ENCODE assay signal across 28 mouse cellular contexts in the genomic region with DNA sequence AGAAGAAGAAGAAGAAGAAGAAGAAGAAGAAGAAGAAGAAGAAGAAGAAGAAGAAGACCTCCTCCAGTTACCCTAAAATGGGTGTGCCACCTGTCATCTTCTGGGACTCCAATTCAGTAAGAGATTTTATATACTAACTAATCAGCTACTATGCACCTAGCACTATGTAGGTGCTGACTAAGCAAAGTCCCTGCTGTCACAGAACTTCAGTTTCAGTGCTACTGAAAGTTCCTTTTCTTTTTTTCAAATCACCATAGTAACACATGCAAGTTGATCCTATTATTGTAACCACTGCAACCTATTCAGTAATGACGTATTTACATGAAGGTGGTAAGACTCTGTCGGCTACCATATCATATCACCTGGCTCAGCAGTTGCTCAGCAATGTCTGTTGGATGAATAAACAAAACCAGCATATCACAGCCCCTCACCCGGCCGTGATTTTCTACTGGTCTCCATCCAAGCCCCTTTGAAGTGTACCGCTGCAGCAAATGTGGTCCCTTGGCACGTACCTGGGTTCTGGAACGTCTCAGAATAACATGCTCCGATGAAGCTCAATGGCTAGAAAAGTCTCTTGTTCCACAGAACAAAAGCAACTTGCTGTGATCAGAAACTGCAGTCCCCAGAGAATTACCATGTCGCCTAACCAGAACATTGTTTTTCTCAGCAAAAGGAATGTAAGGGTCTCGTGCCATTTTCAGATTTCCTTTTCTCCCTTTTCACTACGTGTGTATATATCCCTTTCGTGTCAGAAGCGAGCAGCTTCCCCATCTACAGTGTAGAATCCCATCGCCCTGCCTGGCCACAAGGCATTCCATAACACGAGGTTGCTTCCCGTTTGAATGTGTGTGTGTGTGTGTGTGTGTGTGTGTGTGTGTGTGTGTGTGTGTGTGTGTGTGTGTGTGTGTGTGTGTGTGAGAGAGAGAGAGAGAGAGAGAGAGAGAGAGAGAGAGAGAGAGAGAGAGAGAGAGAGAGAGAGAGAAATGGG. TPM values are rescaled to one million over a fixed set of nuclear protein-coding genes. Genes with fewer than 3 reads are reported as not detected.
A peak's percentile ranks its signal among the peaks of the same experiment; 100 is the strongest.
DNase-seq lines count a peak whose midpoint lies in the region; ATAC-seq and TF ChIP-seq lines count a peak whose summit lies in the region.
"Had no signal": no experiment of that assay in that cellular context is flagged by ENCODE, and none has a peak within 500 bp of the region (broad histone marks: within the 10 kb centered on the region; RNA-seq: fewer than 3 reads in every experiment).

No protein-coding gene starts in this region.

- WGBS in midbrain, embryonic 15.5 days = 32% methylated on average over 16 of the region's 16 CpGs
- WGBS in midbrain, embryonic 10.5 days = 64% methylated on average over 16 of the region's 16 CpGs
- 61% methylated on average over 16 of the region's 16 CpGs for WGBS in embryonic facial prominence, embryonic 15.5 days
- 12% methylated on average over 16 of the region's 16 CpGs for WGBS in forebrain, embryonic 14.5 days
- WGBS in kidney, embryonic 14.5 days = 73% methylated on average over 16 of the region's 16 CpGs

- ATAC-seq in midbrain, embryonic 15.5 days (replicated peaks) = peak; percentile 48; the same call in 1 of the 2 replicates
- ATAC-seq in embryonic facial prominence, embryonic 15.5 days (ENCODE audit: insufficient number of reproducible peaks, low FRiP score, low TSS enrichment, low read depth) = peak; percentile 46
- ATAC-seq in forebrain, embryonic 14.5 days = peak; percentile 60
- ATAC-seq in kidney, embryonic 14.5 days (ENCODE audit: low FRiP score, low TSS enrichment) = no peak

- TF ChIP-seq CTCF in layer of hippocampus, adult 2 months (conservative IDR thresholded peaks at IDR 0.05) = no peak

- H3K27ac ChIP-seq in midbrain, embryonic 15.5 days = no peak overlapping the region
- H3K27ac ChIP-seq in midbrain, embryonic 10.5 days (replicated peaks) = no peak overlapping the region
- no peak overlapping the region for H3K27ac ChIP-seq in embryonic facial prominence, embryonic 15.5 days (replicated peaks)
- no peak overlapping the region for H3K27ac ChIP-seq in forebrain, embryonic 14.5 days (ENCODE audit: low read depth, low read length)
- no peak overlapping the region for H3K27ac ChIP-seq in kidney, embryonic 14.5 days (ENCODE audit: low read depth, low read length)
- H3K27ac ChIP-seq in layer of hippocampus, adult 2 months = no peak overlapping the region
- H3K27ac ChIP-seq: gastrocnemius, adult 2 months; heart, embryonic 15.5 days; left cerebral cortex, adult 2 months; liver, embryonic 15.5 days; lung, embryonic 15.5 days; neural tube, embryonic 12.5 days had no signal

- no peak for DNase-seq in midbrain, embryonic 10.5 days (ENCODE audit: low spot score)
- DNase-seq in forebrain, embryonic 14.5 days (ENCODE audit: low spot score) = peak; percentile 67
- DNase-seq in B cell, adult 2 months = no peak
- DNase-seq in layer of hippocampus, adult 2 months (ENCODE audit: low spot score in 2 of 2) = no peak
- DNase-seq: adrenal gland, postnatal 25 days; cerebellum, adult 11 months; cerebellum, adult 9-11 months; gastrocnemius, adult 2 months; heart, postnatal 36 days; kidney, adult 11 months; left cerebral cortex, postnatal 4 days; liver; lung, postnatal 4 days; retina, postnatal 1 day; right cerebral cortex, postnatal 25 days; spleen, adult 18-20 months; thymus, adult 2 months; thymus, postnatal 4 days had no signal

- no peak overlapping the region for H3K4me3 ChIP-seq in midbrain, embryonic 15.5 days
- no peak overlapping the region for H3K4me3 ChIP-seq in midbrain, embryonic 10.5 days
- H3K4me3 ChIP-seq in embryonic facial prominence, embryonic 15.5 days (replicated peaks) = no peak overlapping the region
- no peak overlapping the region for H3K4me3 ChIP-seq in forebrain, embryonic 14.5 days (ENCODE audit: low read depth, low read length)
- H3K4me3 ChIP-seq in kidney, embryonic 14.5 days (ENCODE audit: low read length) = no peak overlapping the region
- H3K4me3 ChIP-seq in layer of hippocampus, adult 2 months = no peak overlapping the region
- H3K4me3 ChIP-seq: gastrocnemius, adult 2 months; heart, embryonic 15.5 days; left cerebral cortex, adult 2 months; liver, embryonic 15.5 days; lung, embryonic 15.5 days; neural tube, embryonic 12.5 days had no signal

- no peaks in the 10 kb centered on the region for H3K27me3 ChIP-seq in midbrain, embryonic 15.5 days (replicated peaks)
- H3K27me3 ChIP-seq in midbrain, embryonic 10.5 days (ENCODE audit: low read depth, poor library complexity, severe bottlenecking) = no peaks in the 10 kb centered on the region
- H3K27me3 ChIP-seq in embryonic facial prominence, embryonic 15.5 days = no peaks in the 10 kb centered on the region
- no peaks in the 10 kb centered on the region for H3K27me3 ChIP-seq in forebrain, embryonic 14.5 days (replicated peaks; ENCODE audit: control insufficient read depth, insufficient read depth, low read length)
- H3K27me3 ChIP-seq in kidney, embryonic 14.5 days (ENCODE audit: control insufficient read depth, insufficient read depth, low read length) = no peaks in the 10 kb centered on the region
- H3K27me3 ChIP-seq: heart, embryonic 15.5 days; liver, embryonic 15.5 days; neural tube, embryonic 12.5 days had no signal

- peaks cover 4% of the 10 kb centered on the region; the same call in 1 of the 2 replicates for H3K4me1 ChIP-seq in midbrain, embryonic 15.5 days
- peaks cover 5% of the 10 kb centered on the region; the same call in 1 of the 2 replicates for H3K4me1 ChIP-seq in midbrain, embryonic 10.5 days
- 0 out of 2 replicates have a peak, but pooled peaks cover 3% of the 10 kb centered on the region for H3K4me1 ChIP-seq in embryonic facial prominence, embryonic 15.5 days
- H3K4me1 ChIP-seq in forebrain, embryonic 14.5 days (ENCODE audit: control insufficient read depth, insufficient read depth, low read length) = 0 out of 2 replicates have a peak, but pooled peaks cover 6% of the 10 kb centered on the region
- H3K4me1 ChIP-seq in kidney, embryonic 14.5 days (ENCODE audit: control insufficient read depth, insufficient read depth, low read length) = no peaks in the 10 kb centered on the region
- H3K4me1 ChIP-seq: heart, embryonic 15.5 days; liver, embryonic 15.5 days; lung, embryonic 15.5 days had no signal

- no peak overlapping the region for H3K9ac ChIP-seq in midbrain, embryonic 15.5 days
- H3K9ac ChIP-seq in embryonic facial prominence, embryonic 15.5 days = no peak overlapping the region
- H3K9ac ChIP-seq in forebrain, embryonic 14.5 days (ENCODE audit: low read length) = no peak overlapping the region
- H3K9ac ChIP-seq in kidney, embryonic 14.5 days (ENCODE audit: low read depth, low read length) = no peak overlapping the region
- H3K9ac ChIP-seq: heart, embryonic 15.5 days; liver, embryonic 15.5 days; lung, embryonic 15.5 days; neural tube, embryonic 12.5 days had no signal

- H3K9me3 ChIP-seq in midbrain, embryonic 15.5 days = no peaks in the 10 kb centered on the region
- no peaks in the 10 kb centered on the region for H3K9me3 ChIP-seq in midbrain, embryonic 10.5 days (replicated peaks)
- H3K9me3 ChIP-seq in embryonic facial prominence, embryonic 15.5 days (replicated peaks) = no peaks in the 10 kb centered on the region
- no peaks in the 10 kb centered on the region for H3K9me3 ChIP-seq in forebrain, embryonic 14.5 days (replicated peaks; ENCODE audit: control insufficient read depth, low read length)
- no peaks in the 10 kb centered on the region for H3K9me3 ChIP-seq in kidney, embryonic 14.5 days (ENCODE audit: control insufficient read depth, low read length)
- H3K9me3 ChIP-seq: heart, embryonic 15.5 days; liver, embryonic 15.5 days; lung, embryonic 15.5 days; neural tube, embryonic 12.5 days had no signal

- peak overlapping the region; percentile 28; the same call in 1 of the 2 replicates for H3K4me2 ChIP-seq in midbrain, embryonic 15.5 days
- H3K4me2 ChIP-seq in embryonic facial prominence, embryonic 15.5 days (replicated peaks) = no peak overlapping the region
- H3K4me2 ChIP-seq in forebrain, embryonic 14.5 days (ENCODE audit: low read length) = no peak overlapping the region
- no peak overlapping the region for H3K4me2 ChIP-seq in kidney, embryonic 14.5 days (replicated peaks; ENCODE audit: low read depth, low read length)
- H3K4me2 ChIP-seq: heart, embryonic 15.5 days; liver, embryonic 15.5 days; lung, embryonic 15.5 days; neural tube, embryonic 12.5 days had no signal

- H3K36me3 ChIP-seq in midbrain, embryonic 15.5 days (replicated peaks) = no peaks in the 10 kb centered on the region
- no peaks in the 10 kb centered on the region for H3K36me3 ChIP-seq in midbrain, embryonic 10.5 days
- H3K36me3 ChIP-seq in embryonic facial prominence, embryonic 15.5 days = no peaks in the 10 kb centered on the region
- no peaks in the 10 kb centered on the region for H3K36me3 ChIP-seq in forebrain, embryonic 14.5 days (ENCODE audit: control insufficient read depth, insufficient read depth, low read length)
- no peaks in the 10 kb centered on the region for H3K36me3 ChIP-seq in kidney, embryonic 14.5 days (ENCODE audit: control insufficient read depth, insufficient read depth, low read length)
- H3K36me3 ChIP-seq: heart, embryonic 15.5 days; liver, embryonic 15.5 days; lung, embryonic 15.5 days; neural tube, embryonic 12.5 days had no signal

RNA-seq across cellular contexts. Expression of a gene that starts 18.0 kb away (rescaled TPM):
- polyA plus RNA-seq in midbrain, embryonic 15.5 days (2015; fragmentation: Nextera tagmentation; extraction: Ambion mirVana) = 0.59 and 0.75 TPM in 2 replicates
- polyA plus RNA-seq in midbrain, embryonic 10.5 days (2016; fragmentation: Nextera tagmentation; extraction: Ambion mirVana) = 0.21 and 0.46 TPM in 2 replicates
- polyA plus RNA-seq in embryonic facial prominence, embryonic 15.5 days (2015; fragmentation: Nextera tagmentation; extraction: Ambion mirVana) = 6.5 and 8.7 TPM in 2 replicates
- 0.20 and 0.32 TPM in 2 replicates for polyA plus RNA-seq in forebrain, embryonic 14.5 days (2014; fragmentation: Nextera tagmentation; extraction: Ambion mirVana)
- 0.53 and 1.0 TPM in 2 replicates for polyA plus RNA-seq in kidney, embryonic 14.5 days (2014; fragmentation: Nextera tagmentation; extraction: Ambion mirVana)
- 1 to 10 TPM; 3.9 to 4.0 TPM for total RNA-seq in layer of hippocampus, adult 2 months (2021)
- total RNA-seq: common myeloid progenitor, adult 5-6 weeks; gastrocnemius, adult 2 months; heart, postnatal 36 days; megakaryocyte-erythroid progenitor cell, adult 5-6 weeks had no signal
- polyA plus RNA-seq: liver, embryonic 15.5 days had no signal

RNA-seq across cellular contexts. Expression of a gene that starts 37.1 kb away (rescaled TPM):
- 20.7 and 21.6 TPM in 2 replicates for polyA plus RNA-seq in midbrain, embryonic 15.5 days (2015; fragmentation: Nextera tagmentation; extraction: Ambion mirVana)
- polyA plus RNA-seq in midbrain, embryonic 10.5 days (2016; fragmentation: Nextera tagmentation; extraction: Ambion mirVana) = 35.4 and 37.1 TPM in 2 replicates
- 19.8 and 20.8 TPM in 2 replicates for polyA plus RNA-seq in embryonic facial prominence, embryonic 15.5 days (2015; fragmentation: Nextera tagmentation; extraction: Ambion mirVana)
- 19.5 and 19.6 TPM in 2 replicates for polyA plus RNA-seq in forebrain, embryonic 14.5 days (2014; fragmentation: Nextera tagmentation; extraction: Ambion mirVana)
- 22.0 and 31.0 TPM in 2 replicates for polyA plus RNA-seq in kidney, embryonic 14.5 days (2014; fragmentation: Nextera tagmentation; extraction: Ambion mirVana)
- 10 to 100 TPM; 19.7 to 20.7 TPM for total RNA-seq in layer of hippocampus, adult 2 months (2021)

RNA-seq across cellular contexts. Expression of a gene that starts 44.8 kb away (rescaled TPM):
- polyA plus RNA-seq in midbrain, embryonic 15.5 days (2015; fragmentation: Nextera tagmentation; extraction: Ambion mirVana) = 270 and 273 TPM in 2 replicates
- polyA plus RNA-seq in midbrain, embryonic 10.5 days (2016; fragmentation: Nextera tagmentation; extraction: Ambion mirVana) = 591 and 645 TPM in 2 replicates
- polyA plus RNA-seq in embryonic facial prominence, embryonic 15.5 days (2015; fragmentation: Nextera tagmentation; extraction: Ambion mirVana) = 562 and 594 TPM in 2 replicates
- 357 and 368 TPM in 2 replicates for polyA plus RNA-seq in forebrain, embryonic 14.5 days (2014; fragmentation: Nextera tagmentation; extraction: Ambion mirVana)
- 502 and 534 TPM in 2 replicates for polyA plus RNA-seq in kidney, embryonic 14.5 days (2014; fragmentation: Nextera tagmentation; extraction: Ambion mirVana)
- total RNA-seq in layer of hippocampus, adult 2 months (2021) = 100 to 1,000 TPM; 122 to 139 TPM
